Comparison of ENCODE assay signal across 27 mouse cellular contexts in genomic region chr14:27250281-27250789, GRCm38 (mm10).
DNase-seq lines count a peak whose midpoint lies in the region; ATAC-seq and TF ChIP-seq lines count a peak whose summit lies in the region.
"Had no signal": no experiment of that assay in that cellular context is flagged by ENCODE, and none has a peak within 500 bp of the region (broad histone marks: within the 10 kb centered on the region; RNA-seq: fewer than 3 reads in every experiment).

No protein-coding gene starts in this region.

- no peak for TF ChIP-seq CTCF in gastrocnemius, adult 2 months (IDR thresholded peaks at IDR 0.05)
- TF ChIP-seq CTCF in lung, postnatal 0 days (IDR thresholded peaks at IDR 0.05), result no peak
- TF ChIP-seq CTCF in lung, adult 2 months (IDR thresholded peaks at IDR 0.05; ENCODE audit: insufficient read depth, low read length), result no peak

- 61% methylated on average over 7 of the region's 7 CpGs for WGBS in lung, postnatal 0 days
- WGBS in lung, adult 2 months, result 54% methylated on average over 7 of the region's 7 CpGs
- 81% methylated on average over 7 of the region's 7 CpGs for WGBS in forebrain, embryonic 15.5 days

- no peak for TF ChIP-seq POLR2A in lung, adult 2 months (IDR thresholded peaks at IDR 0.05; ENCODE audit: borderline replicate concordance, extremely low read depth, low read depth, low read length)

- TF ChIP-seq EP300 in lung, postnatal 0 days (IDR thresholded peaks at IDR 0.05), result no peak

- no peaks in the 10 kb centered on the region for H3K36me3 ChIP-seq in lung, postnatal 0 days (ENCODE audit: insufficient read depth, low read length)
- no peaks in the 10 kb centered on the region for H3K36me3 ChIP-seq in forebrain, embryonic 15.5 days
- H3K36me3 ChIP-seq: embryonic facial prominence, embryonic 10.5 days; embryonic facial prominence, embryonic 15.5 days; forebrain, embryonic 12.5 days; heart, embryonic 10.5 days; hindbrain, embryonic 13.5 days; limb, embryonic 13.5 days; liver, embryonic 12.5 days; midbrain, embryonic 12.5 days; neural tube, embryonic 13.5 days had no signal

- H3K9me3 ChIP-seq in lung, postnatal 0 days (ENCODE audit: low read length), result no peaks in the 10 kb centered on the region
- no peaks in the 10 kb centered on the region for H3K9me3 ChIP-seq in forebrain, embryonic 15.5 days
- H3K9me3 ChIP-seq: embryonic facial prominence, embryonic 10.5 days; embryonic facial prominence, embryonic 15.5 days; forebrain, embryonic 12.5 days; heart, embryonic 10.5 days; hindbrain, embryonic 13.5 days; limb, embryonic 13.5 days; liver, embryonic 12.5 days; midbrain, embryonic 12.5 days; neural tube, embryonic 13.5 days had no signal

- H3K4me2 ChIP-seq in lung, postnatal 0 days (replicated peaks; ENCODE audit: low read depth, low read length), result no peak overlapping the region
- no peak overlapping the region for H3K4me2 ChIP-seq in forebrain, embryonic 15.5 days (replicated peaks)
- H3K4me2 ChIP-seq: embryonic facial prominence, embryonic 15.5 days; forebrain, embryonic 12.5 days; hindbrain, embryonic 13.5 days; limb, embryonic 13.5 days; liver, embryonic 12.5 days; midbrain, embryonic 12.5 days; neural tube, embryonic 13.5 days had no signal

- no peaks in the 10 kb centered on the region for H3K27me3 ChIP-seq in lung, postnatal 0 days (replicated peaks; ENCODE audit: insufficient read depth, low read length)
- no peaks in the 10 kb centered on the region for H3K27me3 ChIP-seq in forebrain, embryonic 15.5 days
- H3K27me3 ChIP-seq: embryonic facial prominence, embryonic 15.5 days; forebrain, embryonic 12.5 days; hindbrain, embryonic 13.5 days; limb, embryonic 13.5 days; liver, embryonic 12.5 days; midbrain, embryonic 12.5 days; neural tube, embryonic 13.5 days had no signal

- no peaks in the 10 kb centered on the region for H3K4me1 ChIP-seq in lung, postnatal 0 days (ENCODE audit: insufficient read depth, low read depth, low read length)
- peaks cover 17% of the 10 kb centered on the region for H3K4me1 ChIP-seq in lung, adult 2 months (ENCODE audit: control insufficient read depth, insufficient read depth, low read length)
- H3K4me1 ChIP-seq in forebrain, embryonic 15.5 days, result no peaks in the 10 kb centered on the region
- H3K4me1 ChIP-seq: embryonic facial prominence, embryonic 10.5 days; embryonic facial prominence, embryonic 15.5 days; forebrain, embryonic 12.5 days; hindbrain, embryonic 13.5 days; limb, embryonic 13.5 days; liver, embryonic 12.5 days; midbrain, embryonic 12.5 days; neural tube, embryonic 13.5 days had no signal

- DNase-seq in gastrocnemius, adult 2 months, result no peak
- DNase-seq in gastrocnemius, postnatal 36 days, result no peak
- DNase-seq in lung, postnatal 0 days (ENCODE audit: low spot score), result no peak
- no peak for DNase-seq in lung, adult 2 months
- peak; percentile 11 for DNase-seq in 416B (ENCODE audit: low read depth)
- DNase-seq in induced T-regulatory cell, adult 2 months (ENCODE audit: low read depth), result peak; percentile 63
- DNase-seq in frontal cortex, postnatal 36 days (ENCODE audit: low spot score in 2 of 2), result no peak
- DNase-seq: adrenal gland, adult 8-10 months; cerebellum, adult 2 months; cerebellum, postnatal 25 days; gastrocnemius, postnatal 25 days; heart, postnatal 4 days; kidney, adult 11 months; kidney, postnatal 25 days; liver, postnatal 0 days had no signal

- peak overlapping the region; percentile 28; the same call in 1 of the 2 replicates for H3K27ac ChIP-seq in gastrocnemius, adult 2 months
- peak overlapping the region; percentile 38 for H3K27ac ChIP-seq in lung, postnatal 0 days (ENCODE audit: low read length)
- H3K27ac ChIP-seq in forebrain, embryonic 15.5 days (replicated peaks), result no peak overlapping the region
- H3K27ac ChIP-seq: embryonic facial prominence, embryonic 10.5 days; embryonic facial prominence, embryonic 15.5 days; forebrain, embryonic 12.5 days; heart, embryonic 10.5 days; hindbrain, embryonic 13.5 days; layer of hippocampus, adult 2 months; limb, embryonic 13.5 days; liver, embryonic 12.5 days; midbrain, embryonic 12.5 days; neural tube, embryonic 13.5 days had no signal

- intact Hi-C loops in gastrocnemius, adult 2 months (cut with DNase I), result loop anchor here (5.0 kb wide), 1 partner anchor 53 kb away; no protein-coding TSS in a partner anchor
- intact Hi-C loops in gastrocnemius, postnatal 36 days (cut with DNase I), result no loop called here

- no peak for ATAC-seq in lung, postnatal 0 days
- ATAC-seq in forebrain, embryonic 15.5 days (replicated peaks), result no peak
- ATAC-seq: liver, embryonic 12.5 days; liver, postnatal 0 days had no signal

- H3K4me3 ChIP-seq in gastrocnemius, adult 2 months, result no peak overlapping the region
- no peak overlapping the region for H3K4me3 ChIP-seq in lung, postnatal 0 days (ENCODE audit: low read depth, low read length)
- H3K4me3 ChIP-seq in lung, adult 2 months (replicated peaks; ENCODE audit: extremely low read depth, low read depth, low read length), result no peak overlapping the region
- H3K4me3 ChIP-seq in forebrain, embryonic 15.5 days, result no peak overlapping the region
- H3K4me3 ChIP-seq: embryonic facial prominence, embryonic 10.5 days; embryonic facial prominence, embryonic 15.5 days; forebrain, embryonic 12.5 days; heart, embryonic 10.5 days; hindbrain, embryonic 13.5 days; layer of hippocampus, adult 2 months; limb, embryonic 13.5 days; liver, embryonic 12.5 days; midbrain, embryonic 12.5 days; myocyte; neural tube, embryonic 13.5 days had no signal

- no peak overlapping the region for H3K9ac ChIP-seq in lung, postnatal 0 days (replicated peaks; ENCODE audit: low read depth)
- H3K9ac ChIP-seq in forebrain, embryonic 15.5 days (replicated peaks), result no peak overlapping the region
- H3K9ac ChIP-seq: embryonic facial prominence, embryonic 15.5 days; forebrain, embryonic 12.5 days; hindbrain, embryonic 13.5 days; limb, embryonic 13.5 days; liver, embryonic 12.5 days; liver, postnatal 0 days; midbrain, embryonic 12.5 days; neural tube, embryonic 13.5 days had no signal

Comparison
In these comparisons a context has a peak if more than half of its experiments do, and no peak if none do; other contexts are left out.
1. DNase-seq: peak in 416B (single experiment) and induced T-regulatory cell, adult 2 months (single experiment); none in gastrocnemius, adult 2 months (single experiment), gastrocnemius, postnatal 36 days (0 of 2), lung, postnatal 0 days (single experiment), lung, adult 2 months (single experiment) and frontal cortex, postnatal 36 days (0 of 2).